Mouse (Mus musculus): ENCODE measurements around the gene Samd9l. TPM values are rescaled to one million over a fixed set of nuclear protein-coding genes. Genes with fewer than 3 reads are reported as not detected.
"Not testable (repeated sequence)": the region's sequence is repeated elsewhere in the genome, so short reads cannot be mapped to it uniquely, and the experiment has no call there.

Gene Samd9l
- polyA plus RNA-seq, 1 experiment from 2014 or later: 4.0 TPM

DNA sequence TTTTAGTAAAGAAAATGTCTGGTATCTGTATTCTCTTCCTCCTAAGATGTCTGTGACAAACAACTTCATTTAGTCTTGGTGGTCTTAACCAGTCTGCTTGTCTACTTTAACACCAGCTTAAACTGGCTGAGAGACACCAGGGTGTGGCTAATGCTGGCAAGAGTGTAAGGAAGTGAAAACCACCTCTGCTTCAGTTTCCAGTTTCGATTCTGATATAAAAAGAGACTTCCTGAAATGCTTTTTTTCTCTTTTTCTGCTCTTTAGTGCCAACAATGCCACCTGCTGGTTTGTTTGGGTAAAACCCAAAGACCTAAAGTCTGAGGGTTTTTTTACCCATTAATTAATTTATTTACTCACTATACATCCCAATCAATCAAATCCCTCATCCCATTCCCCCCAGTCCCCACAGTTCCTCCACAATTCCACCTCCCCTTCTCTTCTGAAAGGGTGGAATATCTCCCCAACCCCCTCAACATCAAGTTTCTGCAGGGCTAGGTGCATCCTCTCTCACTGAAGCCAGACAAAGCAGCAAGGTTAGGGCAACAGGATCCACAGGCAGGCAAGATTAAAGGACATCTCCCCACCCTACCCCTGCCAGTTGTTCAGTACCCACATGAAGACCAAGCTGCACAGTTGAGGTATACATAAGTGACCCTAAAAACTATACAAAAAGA is 53.3 kb downstream of the Samd9l start:
- H3K4me3 ChIP-seq (ENCODE audit: low read depth, low read length); H3K36me3 ChIP-seq (ENCODE audit: control insufficient read depth, insufficient read depth); H3K9ac ChIP-seq (ENCODE audit: low read depth, low read length); H3K27ac ChIP-seq (ENCODE audit: low read length); H3K4me1 ChIP-seq (ENCODE audit: control insufficient read depth, low read depth, low read length); H3K9me3 ChIP-seq (replicated peaks; ENCODE audit: control insufficient read depth, low read length); H3K27me3 ChIP-seq (ENCODE audit: control insufficient read depth, insufficient read depth, low read depth, low read length); H3K4me2 ChIP-seq (ENCODE audit: low read depth, low read length): not testable (repeated sequence)
- ATAC-seq (ENCODE audit: low read depth): peak; percentile 41; the same call in 1 of the 2 replicates
- 0% methylated on average over 1 of the region's 1 CpGs for WGBS (ENCODE audit: insufficient replicate concordance)

- 0 out of 2 replicates have a peak, but pooled peaks have one; percentile 32 for ATAC-seq (ENCODE audit: low read depth)
These were observed 54.2 kb downstream of the Samd9l start for GRCm38 (mm10) chr6:3345043-3345639.

DNA sequence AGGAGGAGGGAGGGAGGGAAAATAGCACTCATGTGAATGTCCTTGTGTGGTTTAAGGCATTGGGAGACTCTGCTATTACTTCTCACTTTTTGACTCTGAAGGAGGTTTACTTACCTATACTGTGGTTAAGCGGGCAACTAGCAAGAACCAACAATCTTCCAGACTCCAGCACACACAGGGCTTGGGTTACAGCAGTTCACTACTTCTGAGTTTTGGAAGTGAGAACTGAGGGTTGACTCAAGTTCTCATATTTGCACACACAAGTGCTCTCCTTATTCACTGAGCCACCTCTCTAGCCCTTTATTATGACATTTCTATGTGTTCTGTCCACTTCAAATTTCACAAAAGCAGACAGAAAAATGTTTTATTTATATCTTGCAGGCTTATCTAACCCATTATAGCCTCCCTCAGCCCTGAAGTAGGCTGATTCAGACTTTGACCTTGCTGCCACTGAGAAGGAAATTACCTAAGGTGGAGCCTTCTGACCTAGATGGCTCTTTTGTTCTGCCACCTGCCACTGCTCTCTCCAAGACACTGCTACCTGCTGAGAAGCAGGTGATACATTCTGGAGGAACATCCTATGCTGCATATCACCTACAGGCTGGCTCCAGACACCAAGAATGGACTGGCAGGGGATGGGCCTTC is 55.6 kb downstream of the Samd9l start:
- H3K9me3 ChIP-seq (replicated peaks; ENCODE audit: control insufficient read depth, low read length); ATAC-seq (ENCODE audit: low read depth); H3K36me3 ChIP-seq (ENCODE audit: control insufficient read depth, insufficient read depth); H3K4me1 ChIP-seq (ENCODE audit: control insufficient read depth, low read depth, low read length); H3K27me3 ChIP-seq (ENCODE audit: control insufficient read depth, insufficient read depth, low read depth, low read length); H3K4me2 ChIP-seq (ENCODE audit: low read depth, low read length); H3K4me3 ChIP-seq (ENCODE audit: low read depth, low read length); H3K9ac ChIP-seq (ENCODE audit: low read depth, low read length); H3K27ac ChIP-seq (ENCODE audit: low read length): not testable (repeated sequence)
- 41% methylated on average over 1 of the region's 1 CpGs for WGBS (ENCODE audit: insufficient replicate concordance)

More at GRCm38 (mm10) chr6:3345043-3345639, 54.2 kb downstream of the Samd9l start:
- not testable (repeated sequence) for H3K4me3 ChIP-seq (ENCODE audit: low read depth, low read length); H3K36me3 ChIP-seq (ENCODE audit: control insufficient read depth, insufficient read depth); H3K27me3 ChIP-seq (ENCODE audit: control insufficient read depth, insufficient read depth, low read depth, low read length); H3K9ac ChIP-seq (ENCODE audit: low read depth, low read length); H3K27ac ChIP-seq (ENCODE audit: low read length); H3K9me3 ChIP-seq (replicated peaks; ENCODE audit: control insufficient read depth, low read length); H3K4me1 ChIP-seq (ENCODE audit: control insufficient read depth, low read depth, low read length); H3K4me2 ChIP-seq (ENCODE audit: low read depth, low read length)
- WGBS (ENCODE audit: insufficient replicate concordance): 37% methylated on average over 2 of the region's 4 CpGs

GRCm38 (mm10) chr6:3341479-3341878 is 57.9 kb downstream of the Samd9l start:
- H3K4me2 ChIP-seq (ENCODE audit: low read depth, low read length): no peak overlapping the region
- no peaks in the 10 kb centered on the region for H3K9me3 ChIP-seq (replicated peaks; ENCODE audit: control insufficient read depth, low read length)
- no peak overlapping the region for H3K4me3 ChIP-seq (ENCODE audit: low read depth, low read length)
- ATAC-seq (ENCODE audit: low read depth): no peak
- no peak overlapping the region for H3K9ac ChIP-seq (ENCODE audit: low read depth, low read length)
- no peaks in the 10 kb centered on the region for H3K4me1 ChIP-seq (ENCODE audit: control insufficient read depth, low read depth, low read length)
- H3K27ac ChIP-seq (ENCODE audit: low read length): no peak overlapping the region
- 41% methylated on average over 5 of the region's 5 CpGs for WGBS (ENCODE audit: insufficient replicate concordance)
- no peaks in the 10 kb centered on the region for H3K27me3 ChIP-seq (ENCODE audit: control insufficient read depth, insufficient read depth, low read depth, low read length)
- no peaks in the 10 kb centered on the region for H3K36me3 ChIP-seq (ENCODE audit: control insufficient read depth, insufficient read depth)

GRCm38 (mm10) chr6:3340928-3341327 is 58.4 kb downstream of the Samd9l start:
- peak; percentile 41; the same call in 1 of the 2 replicates for ATAC-seq (ENCODE audit: low read depth)
- H3K27ac ChIP-seq (ENCODE audit: low read length): not testable (repeated sequence)

GRCm38 (mm10) chr6:3339131-3339530 is 60.2 kb downstream of the Samd9l start:
- ATAC-seq (ENCODE audit: low read depth); H3K27ac ChIP-seq (ENCODE audit: low read length); H3K27me3 ChIP-seq (ENCODE audit: control insufficient read depth, insufficient read depth, low read depth, low read length); H3K36me3 ChIP-seq (ENCODE audit: control insufficient read depth, insufficient read depth); H3K4me1 ChIP-seq (ENCODE audit: control insufficient read depth, low read depth, low read length); H3K9ac ChIP-seq (ENCODE audit: low read depth, low read length); H3K4me3 ChIP-seq (ENCODE audit: low read depth, low read length); H3K9me3 ChIP-seq (replicated peaks; ENCODE audit: control insufficient read depth, low read length); H3K4me2 ChIP-seq (ENCODE audit: low read depth, low read length): not testable (repeated sequence)
- 68% methylated on average over 6 of the region's 6 CpGs for WGBS (ENCODE audit: insufficient replicate concordance)

More at GRCm38 (mm10) chr6:3340928-3341327, 58.4 kb downstream of the Samd9l start:
- H3K9ac ChIP-seq (ENCODE audit: low read depth, low read length); H3K36me3 ChIP-seq (ENCODE audit: control insufficient read depth, insufficient read depth); H3K4me1 ChIP-seq (ENCODE audit: control insufficient read depth, low read depth, low read length); H3K27me3 ChIP-seq (ENCODE audit: control insufficient read depth, insufficient read depth, low read depth, low read length); H3K9me3 ChIP-seq (replicated peaks; ENCODE audit: control insufficient read depth, low read length): not testable (repeated sequence)
- 17% methylated on average over 10 of the region's 10 CpGs for WGBS (ENCODE audit: insufficient replicate concordance)
- peak overlapping the region; percentile 19 for H3K4me3 ChIP-seq (ENCODE audit: low read depth, low read length)
- H3K4me2 ChIP-seq (ENCODE audit: low read depth, low read length): peak overlapping the region; percentile 13; the same call in 1 of the 2 replicates

Other genes with a start within 250 kb of the Samd9l start
- gene Hepacam2, start 98.7 kb upstream of the Samd9l start, polyA plus RNA-seq (2015; fragmentation: Nextera tagmentation; extraction: Ambion mirVana): 0.05 and 0.35 TPM in 2 replicates
- 8.6 and 10.2 TPM in 2 replicates for gene Vps50, start 98.8 kb upstream of the Samd9l start, polyA plus RNA-seq (2015; fragmentation: Nextera tagmentation; extraction: Ambion mirVana)

All from liver, embryonic 16.5 days (tissue).